Mouse (Mus musculus): ENCODE measurements around the gene Zfp811. TPM values are rescaled to one million over a fixed set of nuclear protein-coding genes. Genes with fewer than 3 reads are reported as not detected.
A peak's percentile ranks its signal among the peaks of the same experiment; 100 is the strongest.

The Zfp811 gene
- total and polyA plus RNA-seq, 3 experiments = 1.7 to 6.6 (median 3.4) TPM

DNA sequence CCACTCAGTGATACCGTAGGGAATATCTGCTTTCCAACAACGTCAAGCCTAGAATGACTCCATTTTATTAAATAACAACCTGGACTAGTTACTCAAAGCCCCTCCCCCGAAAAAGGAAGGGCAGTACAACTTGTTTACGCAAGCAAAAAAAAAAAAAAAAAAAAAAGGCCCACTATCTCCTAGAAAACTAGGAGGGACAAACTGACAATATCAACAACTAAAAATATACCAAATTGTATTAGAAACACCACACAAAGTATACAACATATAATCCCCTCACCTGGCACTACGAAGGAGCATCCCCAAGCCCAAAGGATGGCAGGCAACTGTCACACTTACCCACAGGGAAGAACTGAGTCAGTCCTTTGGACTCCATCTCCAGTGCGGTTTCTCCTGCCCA, 22.8 kb downstream of the Zfp811 start:
- in situ Hi-C loops (cut with MboI; ENCODE audit: low pct_ligation_motif_present, low pct_unique_long_range_greater_than_20kb, low sequenced_read_pairs) (no loop called here), dilution Hi-C loops (cut with MboI; ENCODE audit: extremely low pct_ligation_motif_present, extremely low pct_unique_long_range_greater_than_20kb, low sequenced_read_pairs) (no loop called here)
- DNase-seq (ENCODE audit: extremely low read depth) = no peak
- H3K27ac ChIP-seq (ENCODE audit: insufficient read depth, low read depth) = no peak overlapping the region
- TF ChIP-seq ZNF384 (IDR thresholded peaks at IDR 0.05; ENCODE audit: low read depth, low read length) = peak; percentile 68
- no peak for TF ChIP-seq NRF1 (IDR thresholded peaks at IDR 0.05; ENCODE audit: low read depth, low read length)
- H3K79me2 ChIP-seq (replicated peaks; ENCODE audit: control insufficient read depth, extremely low read depth, insufficient read depth, poor library complexity, severe bottlenecking) = peaks cover 48% of the 10 kb centered on the region
- H3K27me3 ChIP-seq (replicated peaks) = no peaks in the 10 kb centered on the region
- H3K9ac ChIP-seq (ENCODE audit: insufficient read depth, low read depth) = peak overlapping the region; percentile 94; the same call in 1 of the 2 replicates
- H3K36me3 ChIP-seq (replicated peaks in 1 of 2; ENCODE audit: control insufficient read depth in 1 of 2, insufficient read depth in 1 of 2, low read length in 1 of 2) = peaks cover 24 to 37% of the 10 kb centered on the region in 2 experiments
- H3K4me1 ChIP-seq (ENCODE audit: control insufficient read depth in 1 of 2, insufficient read depth in 2 of 2) = peaks cover 7 to 16% of the 10 kb centered on the region in 2 experiments; a peak in 3 of 4 replicates
- H3K9me3 ChIP-seq (replicated peaks; ENCODE audit: low read length) = no peaks in the 10 kb centered on the region
- H3K4me3 ChIP-seq (replicated peaks in 1 of 3; ENCODE audit: low read depth in 2 of 3, low read length in 2 of 3, poor library complexity in 1 of 3) = peak overlapping the region; percentile 80 to 100 (median 98)
- peak overlapping the region; percentile 99 for H3K4me2 ChIP-seq (ENCODE audit: insufficient read depth, low read depth, poor library complexity, severe bottlenecking)

DNA sequence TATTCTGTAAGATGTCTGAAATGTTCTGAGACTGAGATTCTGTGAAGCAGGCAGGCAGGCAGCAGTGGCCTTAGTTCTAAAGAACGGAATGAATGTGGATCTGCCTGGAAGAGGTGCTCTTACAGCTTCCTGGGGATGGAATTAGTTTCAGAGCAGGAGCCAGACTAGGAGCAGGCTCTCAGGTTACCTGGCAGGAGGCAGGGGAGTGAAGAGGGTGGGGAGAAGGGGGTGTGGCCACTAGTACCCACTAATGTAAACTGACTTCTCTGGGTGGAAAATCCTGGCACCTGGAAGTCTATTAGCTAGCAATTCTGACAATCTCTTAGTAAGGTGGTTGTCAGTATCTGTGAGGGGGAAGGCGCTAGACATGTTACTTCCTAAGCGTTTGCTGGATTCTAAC, 24.1 kb downstream of the Zfp811 start:
- in situ Hi-C loops (cut with MboI; ENCODE audit: low pct_ligation_motif_present, low pct_unique_long_range_greater_than_20kb, low sequenced_read_pairs) (no loop called here), dilution Hi-C loops (cut with MboI; ENCODE audit: extremely low pct_ligation_motif_present, extremely low pct_unique_long_range_greater_than_20kb, low sequenced_read_pairs) (no loop called here)
- Histone ChIP-seq H3K9me3 (replicated peaks; ENCODE audit: low read length) (no peaks in the 10 kb centered on the region), H3K4me3 (replicated peaks in 1 of 3; ENCODE audit: low read depth in 2 of 3, low read length in 2 of 3, poor library complexity in 1 of 3) (no peak overlapping the region), H3K4me1 (ENCODE audit: control insufficient read depth in 1 of 2, insufficient read depth in 2 of 2) (peaks cover 7 to 16% of the 10 kb centered on the region in 2 experiments; a peak in 3 of 4 replicates), H3K27me3 (replicated peaks) (no peaks in the 10 kb centered on the region), H3K79me2 (replicated peaks; ENCODE audit: control insufficient read depth, extremely low read depth, insufficient read depth, poor library complexity, severe bottlenecking) (peaks cover 56% of the 10 kb centered on the region), H3K9ac (ENCODE audit: insufficient read depth, low read depth) (no peak overlapping the region), H3K27ac (ENCODE audit: insufficient read depth, low read depth) (no peak overlapping the region), H3K36me3 (replicated peaks in 1 of 2; ENCODE audit: control insufficient read depth in 1 of 2, insufficient read depth in 1 of 2, low read length in 1 of 2) (peaks cover 26 to 44% of the 10 kb centered on the region in 2 experiments), H3K4me2 (ENCODE audit: insufficient read depth, low read depth, poor library complexity, severe bottlenecking) (no peak overlapping the region)
- TF ChIP-seq HCFC1 (IDR thresholded peaks at IDR 0.05; ENCODE audit: low read depth, low read length) (no peak), CTCF (conservative IDR thresholded peaks at IDR 0.05 in 1 of 2, IDR thresholded peaks at IDR 0.05 in 1 of 2; ENCODE audit: low read depth in 2 of 2, low read length in 2 of 2) (no peak), BHLHE40 (IDR thresholded peaks at IDR 0.05; ENCODE audit: low read depth, low read length) (no peak), IRF4 (IDR thresholded peaks at IDR 0.05; ENCODE audit: low read depth, low read length) (no peak), MYC (IDR thresholded peaks at IDR 0.05; ENCODE audit: low read depth, low read length) (no peak), JUND (conservative IDR thresholded peaks at IDR 0.05; ENCODE audit: low read depth, low read length) (no peak), RCOR1 (conservative IDR thresholded peaks at IDR 0.05; ENCODE audit: low read depth, low read length) (no peak), PAX5 (IDR thresholded peaks at IDR 0.05; ENCODE audit: low read length) (no peak), ZNF384 (IDR thresholded peaks at IDR 0.05; ENCODE audit: low read depth, low read length) (no peak), SMC3 (IDR thresholded peaks at IDR 0.05; ENCODE audit: low read depth, low read length) (no peak), USF1 (IDR thresholded peaks at IDR 0.05; ENCODE audit: low read depth, low read length) (no peak), ELF1 (IDR thresholded peaks at IDR 0.05; ENCODE audit: low read depth, low read length) (no peak)
- DNase-seq (ENCODE audit: extremely low read depth) = no peak

DNA sequence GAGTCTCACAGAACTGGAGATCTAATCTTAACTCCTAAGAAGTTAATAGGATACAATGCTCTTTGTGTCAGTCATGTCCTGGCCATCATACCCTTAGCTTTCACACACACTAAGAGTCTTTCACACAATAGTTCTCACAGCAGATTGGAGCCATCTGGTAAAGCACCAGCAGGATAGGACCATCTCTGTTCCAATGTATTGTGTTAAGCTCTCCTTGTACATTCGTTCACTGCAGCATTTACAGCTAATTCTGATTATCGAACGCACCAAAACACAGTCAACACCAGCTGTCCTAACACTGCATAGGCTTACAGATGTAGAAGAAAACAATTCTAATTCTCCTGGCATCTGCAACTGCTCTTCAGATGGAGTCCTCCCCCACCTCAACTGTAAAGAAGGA, 32.2 kb downstream of the Zfp811 start:
- dilution Hi-C loops (cut with MboI; ENCODE audit: extremely low pct_ligation_motif_present, extremely low pct_unique_long_range_greater_than_20kb, low sequenced_read_pairs) (no loop called here), in situ Hi-C loops (cut with MboI; ENCODE audit: low pct_ligation_motif_present, low pct_unique_long_range_greater_than_20kb, low sequenced_read_pairs) (no loop called here)
- no peak overlapping the region for H3K4me3 ChIP-seq (replicated peaks in 1 of 3; ENCODE audit: low read depth in 2 of 3, low read length in 2 of 3, poor library complexity in 1 of 3)
- TF ChIP-seq ZKSCAN1 (IDR thresholded peaks at IDR 0.05; ENCODE audit: borderline replicate concordance, low read depth, low read length) (no peak), PAX5 (IDR thresholded peaks at IDR 0.05; ENCODE audit: low read length) (no peak), RAD21 (IDR thresholded peaks at IDR 0.05; ENCODE audit: low read depth, low read length) (no peak), MXI1 (IDR thresholded peaks at IDR 0.05; ENCODE audit: low read depth, low read length) (no peak)
- no peak for DNase-seq (ENCODE audit: extremely low read depth)
- H3K27ac ChIP-seq (ENCODE audit: insufficient read depth, low read depth) = no peak overlapping the region
- H3K9me3 ChIP-seq (replicated peaks; ENCODE audit: low read length) = no peaks in the 10 kb centered on the region
- peaks cover 57 to 85% of the 10 kb centered on the region in 2 experiments for H3K36me3 ChIP-seq (replicated peaks in 1 of 2; ENCODE audit: control insufficient read depth in 1 of 2, insufficient read depth in 1 of 2, low read length in 1 of 2)
- H3K79me2 ChIP-seq (replicated peaks; ENCODE audit: control insufficient read depth, extremely low read depth, insufficient read depth, poor library complexity, severe bottlenecking) = peaks cover 48% of the 10 kb centered on the region
- no peak overlapping the region for H3K9ac ChIP-seq (ENCODE audit: insufficient read depth, low read depth)
- H3K4me2 ChIP-seq (ENCODE audit: insufficient read depth, low read depth, poor library complexity, severe bottlenecking) = no peak overlapping the region
- peaks cover 0 to 3% of the 10 kb centered on the region in 2 experiments; a peak in 1 of 4 replicates for H3K4me1 ChIP-seq (ENCODE audit: control insufficient read depth in 1 of 2, insufficient read depth in 2 of 2)
- H3K27me3 ChIP-seq (replicated peaks) = no peaks in the 10 kb centered on the region

Data from CH12.LX (cell line).